19 mouse cellular contexts compared by ENCODE assay signal in the genomic region with DNA sequence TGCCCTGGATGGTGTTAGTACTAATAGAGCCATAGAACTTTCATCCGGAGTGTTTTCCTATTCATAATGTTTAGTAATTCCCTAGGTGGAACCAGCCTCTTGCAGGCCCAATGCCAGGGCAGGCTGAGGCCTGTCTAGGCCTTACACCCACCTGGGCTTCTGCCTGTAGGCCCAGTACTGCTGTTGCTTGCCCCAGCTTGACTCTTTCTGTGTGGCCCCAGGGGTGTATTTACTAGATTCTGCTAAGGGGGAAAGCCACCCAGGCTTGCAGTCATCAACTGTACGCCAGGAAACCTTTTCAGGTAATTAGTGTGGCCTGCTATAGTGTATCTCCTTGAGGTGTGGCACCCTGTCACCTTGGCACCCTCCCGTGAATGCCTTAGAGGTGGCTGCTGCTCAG.
"Had no signal": no experiment of that assay in that cellular context is flagged by ENCODE, and none has a peak within 500 bp of the region (broad histone marks: within the 10 kb centered on the region; RNA-seq: fewer than 3 reads in every experiment).

No protein-coding gene starts in this region.

- H3K4me1 ChIP-seq: midbrain, embryonic 10.5 days; midbrain, embryonic 15.5 days; neural tube, embryonic 12.5 days had no signal

- DNase-seq: kidney, adult 8-10 months; kidney, postnatal 36 days; layer of hippocampus, adult 9-11 months; layer of hippocampus, postnatal 36 days; left cerebral cortex, postnatal 4 days; lung, adult 2 months; lung, postnatal 4 days; right cerebral cortex, postnatal 14 days; thymus, adult 2 months; thymus, postnatal 25 days had no signal

- H3K4me2 ChIP-seq: limb, embryonic 13.5 days; midbrain, embryonic 15.5 days; neural tube, embryonic 12.5 days had no signal

- H3K9me3 ChIP-seq: limb, embryonic 13.5 days; midbrain, embryonic 10.5 days; midbrain, embryonic 15.5 days; neural tube, embryonic 12.5 days had no signal

- H3K36me3 ChIP-seq: limb, embryonic 13.5 days; midbrain, embryonic 10.5 days; midbrain, embryonic 15.5 days; neural tube, embryonic 12.5 days had no signal

- ATAC-seq: inflammation-experienced regulatory T-cells, adult 6 months; intestine, postnatal 0 days; lung, postnatal 0 days; midbrain, embryonic 15.5 days had no signal

- H3K4me3 ChIP-seq: limb, embryonic 13.5 days; midbrain, embryonic 10.5 days; midbrain, embryonic 15.5 days; neural tube, embryonic 12.5 days had no signal

- H3K9ac ChIP-seq: limb, embryonic 13.5 days; liver, embryonic 14.5 days; midbrain, embryonic 15.5 days; neural tube, embryonic 12.5 days had no signal

- H3K27ac ChIP-seq: kidney, postnatal 0 days; limb, embryonic 13.5 days; liver, embryonic 14.5 days; midbrain, embryonic 10.5 days; midbrain, embryonic 15.5 days; neural tube, embryonic 12.5 days had no signal

- H3K27me3 ChIP-seq: limb, embryonic 13.5 days; midbrain, embryonic 15.5 days; neural tube, embryonic 12.5 days had no signal
